Mouse (Mus musculus): ENCODE measurements at regions not wholly inside any gene's neighbourhood (a gene's known extent, or its start where the extent isn't known, plus 50 kb on each side); places are given as distances from the start of the nearest gene placed in this dataset.

DNA sequence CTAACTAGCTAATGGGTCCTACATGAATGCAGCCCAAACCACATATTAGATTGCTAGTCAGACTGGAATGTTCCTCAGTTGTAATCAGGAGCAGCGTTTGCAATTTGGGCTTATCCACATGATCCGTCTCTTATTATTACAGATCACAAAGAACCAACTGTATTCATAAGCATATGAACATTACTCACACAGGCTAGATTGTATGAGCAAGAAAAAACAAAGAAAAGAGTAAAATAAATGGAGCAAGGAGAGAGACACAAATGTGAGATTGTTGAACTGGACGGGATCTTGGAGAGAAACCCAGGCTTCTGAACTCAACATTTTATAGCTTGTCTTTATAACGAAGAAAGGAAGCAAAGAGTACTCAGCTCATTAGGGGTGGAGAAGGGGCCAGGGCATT is 148.0 kb upstream of the Dusp10 start:
- no peak for TF ChIP-seq CTCF (IDR thresholded peaks at IDR 0.05; ENCODE audit: extremely low read depth, insufficient read length, insufficient replicate concordance, low read depth, low read length)
- TF ChIP-seq POLR2A (IDR thresholded peaks at IDR 0.05; ENCODE audit: low read depth, low read length) = no peak
